Mouse (Mus musculus): ENCODE data around the gene Vbp1. TPM values are rescaled to one million over a fixed set of nuclear protein-coding genes. Genes with fewer than 3 reads are reported as not detected.

The Vbp1 gene
- total RNA-seq (2014; fragmentation: Nextera tagmentation) (80.1 and 96.6 TPM in 2 replicates), total RNA-seq (2017) (183 and 186 TPM in 2 replicates)

- peak; percentile 100 for ATAC-seq (replicated peaks; ENCODE audit: low FRiP score, low TSS enrichment, poor library complexity, severe bottlenecking)
Observed at GRCm38 (mm10) chrX:75514179-75514972, at the start of gene Vbp1. TSS of gene Vbp1 (plus strand) at chrX:75514299.

GRCm38 (mm10) chrX:75475182-75475644 lies 38.9 kb upstream of the Vbp1 start:
- ATAC-seq (replicated peaks; ENCODE audit: low FRiP score, low TSS enrichment, poor library complexity, severe bottlenecking), result peak; percentile 99

GRCm38 (mm10) chrX:75489886-75490285 lies 24.2 kb upstream of the Vbp1 start:
- ATAC-seq (replicated peaks; ENCODE audit: low FRiP score, low TSS enrichment, poor library complexity, severe bottlenecking), result no peak

GRCm38 (mm10) chrX:75513787-75514178 lies 316 bp upstream of the Vbp1 start:
- ATAC-seq (replicated peaks; ENCODE audit: low FRiP score, low TSS enrichment, poor library complexity, severe bottlenecking), result no peak

- ATAC-seq (replicated peaks; ENCODE audit: low FRiP score, low TSS enrichment, poor library complexity, severe bottlenecking), result no peak
Observed at GRCm38 (mm10) chrX:75577582-75578324, 63.7 kb downstream of the Vbp1 start, which contains the start of gene Rab39b. TSS of gene Rab39b (minus strand) at chrX:75578231.

- ATAC-seq (replicated peaks; ENCODE audit: low FRiP score, low TSS enrichment, poor library complexity, severe bottlenecking), result no peak
Observed at GRCm38 (mm10) chrX:75578539-75578938, 64.4 kb downstream of the Vbp1 start.

Other genes with a start within 250 kb of the Vbp1 start
- gene Fundc2, start 131.9 kb upstream of the Vbp1 start, total RNA-seq (2014; fragmentation: Nextera tagmentation), result 37.4 and 60.3 TPM in 2 replicates
- 76.6 and 114 TPM in 2 replicates for gene Fundc2, start 131.9 kb upstream of the Vbp1 start, total RNA-seq (2017)
- 3.1 and 7.6 TPM in 2 replicates for gene F8, start 131.7 kb upstream of the Vbp1 start, total RNA-seq (2014; fragmentation: Nextera tagmentation)
- gene F8, start 131.7 kb upstream of the Vbp1 start, total RNA-seq (2017), result 1.7 and 2.2 TPM in 2 replicates
- gene Cmc4, start 97.7 kb upstream of the Vbp1 start, total RNA-seq (2014; fragmentation: Nextera tagmentation), result 19.3 and 35.7 TPM in 2 replicates
- 9.0 and 25.6 TPM in 2 replicates for gene Cmc4, start 97.7 kb upstream of the Vbp1 start, total RNA-seq (2017)
- gene Mtcp1, start 97.7 kb upstream of the Vbp1 start, total RNA-seq (2014; fragmentation: Nextera tagmentation), result 6.2 and 16.3 TPM in 2 replicates
- 7.4 and 14.3 TPM in 2 replicates for gene Mtcp1, start 97.7 kb upstream of the Vbp1 start, total RNA-seq (2017)
- gene Brcc3, start 97.7 kb upstream of the Vbp1 start, total RNA-seq (2014; fragmentation: Nextera tagmentation), result 40.1 and 40.2 TPM in 2 replicates
- 35.2 and 45.3 TPM in 2 replicates for gene Brcc3, start 97.7 kb upstream of the Vbp1 start, total RNA-seq (2017)
- gene Rab39b, start 63.9 kb downstream of the Vbp1 start, total RNA-seq (2014; fragmentation: Nextera tagmentation), result not detected in 2 replicates
- not detected in 2 replicates for gene Rab39b, start 63.9 kb downstream of the Vbp1 start, total RNA-seq (2017)

Data from megakaryocyte-erythroid progenitor cell, adult 5-6 weeks (primary cell).